Mouse (Mus musculus): ENCODE measurements at regions not wholly inside any gene's neighbourhood (a gene's known extent, or its start where the extent isn't known, plus 50 kb on each side); places are given as distances from the start of the nearest gene placed in this dataset.

GRCm38 (mm10) chr2:114440943-114441342, 213.8 kb downstream of the Dph6 start:
- TF ChIP-seq CTCF (IDR thresholded peaks at IDR 0.05; ENCODE audit: low read depth, low read length) (no peak), EP300 (IDR thresholded peaks at IDR 0.05; ENCODE audit: insufficient read depth, low read depth, low read length) (no peak)

Measured in ES-Bruce4 (cell line).